Mouse (Mus musculus) urinary bladder, postnatal 0 days (tissue): Measurements from ENCODE around the gene Nipsnap3b. TPM values are rescaled to one million over a fixed set of nuclear protein-coding genes. Genes with fewer than 3 reads are reported as not detected.

ENCODE experiments used
- polyA plus RNA-seq: library from polyadenylated mRNA; unstranded; fragments of >200 nt; fragmentation: Nextera tagmentation; extraction: Ambion mirVana; gene quantifications from 2 replicates; pipeline ENCODE4 v1.2.1, GENCODE M21; 2015

Gene Nipsnap3b
- 64.7 and 72.1 TPM in 2 replicates for polyA plus RNA-seq

DNA sequence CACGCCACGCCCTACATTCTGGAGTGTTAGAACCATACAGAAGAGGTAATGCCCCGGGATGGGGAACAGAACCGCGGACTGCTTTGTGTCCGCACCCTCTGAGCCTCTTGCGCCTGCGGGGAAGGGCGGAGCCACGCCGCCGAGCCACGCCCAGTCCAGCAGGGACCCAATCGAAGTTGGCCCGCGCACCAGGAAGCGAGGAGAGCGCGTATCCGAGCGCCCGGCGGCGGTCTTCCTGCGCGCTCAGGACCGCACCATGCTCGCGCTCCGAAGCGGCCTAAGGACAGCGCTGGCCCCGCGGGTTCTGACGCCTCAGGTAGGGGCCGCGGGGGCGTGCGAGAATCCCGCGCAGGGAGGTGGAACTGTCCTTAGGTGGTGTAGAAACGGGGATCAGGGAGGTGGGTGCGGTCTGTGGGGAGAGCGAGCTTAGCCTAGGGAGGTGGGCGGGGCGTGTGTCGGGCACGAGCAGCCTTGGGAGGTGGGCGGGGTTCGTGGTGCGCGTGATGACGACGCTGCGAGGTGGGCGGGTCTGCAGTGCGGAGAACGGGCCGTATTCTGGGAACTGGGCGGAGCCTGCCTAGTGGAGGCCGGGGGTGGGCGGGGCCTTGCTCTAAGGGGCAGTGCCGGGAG lies at the start of gene Nipsnap3b:
Gene Nipsnap3b (plus strand): TSS at position 149 of the 630 bp plus-strand sequence.

GRCm38 (mm10) chr4:52964247-52964646 lies 47.4 kb upstream of the Nipsnap3b start, which contains the start of gene Olfr270:
TSS of gene Olfr270 (plus strand) at chr4:52964547.

DNA sequence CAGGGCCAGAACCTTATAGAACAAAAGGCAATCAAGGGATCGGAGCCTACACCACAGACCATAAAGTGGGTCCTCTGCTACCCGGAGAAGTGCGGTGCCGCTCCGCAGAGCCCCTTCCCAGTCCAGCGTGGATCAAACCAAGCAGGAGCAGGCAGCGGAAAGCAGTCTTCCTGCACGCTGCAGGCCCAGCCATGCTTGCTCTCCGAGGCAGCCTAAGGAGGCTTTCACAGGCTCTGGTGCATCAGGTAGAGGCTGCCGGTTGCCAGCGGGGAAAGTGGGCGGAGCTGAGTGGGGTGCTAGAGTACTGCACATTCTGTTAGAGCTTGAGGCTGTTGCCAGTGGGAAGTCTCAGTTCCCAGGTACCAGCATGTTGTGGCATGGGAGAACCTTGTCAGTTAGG lies 22.4 kb upstream of the Nipsnap3b start, which contains the start of gene Nipsnap3a:
Gene Nipsnap3a (plus strand): TSS at position 25 of the 400 bp plus-strand sequence.

Other genes with a start within 250 kb of the Nipsnap3b start
- not detected in 2 replicates for gene Olfr275, start 197.3 kb upstream of the Nipsnap3b start, polyA plus RNA-seq
- gene Olfr273, start 152.6 kb upstream of the Nipsnap3b start, polyA plus RNA-seq = not detected in 2 replicates
- not detected in 2 replicates for gene Olfr272, start 92.7 kb upstream of the Nipsnap3b start, polyA plus RNA-seq
- not detected in 2 replicates for gene Olfr270, start 47.3 kb upstream of the Nipsnap3b start, polyA plus RNA-seq
- not detected in 2 replicates for gene Nipsnap3a, start 22.6 kb upstream of the Nipsnap3b start, polyA plus RNA-seq
- gene Abca1, start 148.0 kb downstream of the Nipsnap3b start, polyA plus RNA-seq = 2.3 and 4.0 TPM in 2 replicates